Mouse (Mus musculus) cerebellum, adult 2 months (tissue): ENCODE measurements around the gene Foxj1. TPM values are rescaled to one million over a fixed set of nuclear protein-coding genes. Genes with fewer than 3 reads are reported as not detected.
A peak's percentile ranks its signal among the peaks of the same experiment; 100 is the strongest.

Experiments
- DNase-seq, 2 experiments: peaks; one replicate each; pipeline ENCODE4 v3.0.0; 2021
- H3K27ac ChIP-seq: fragments of 200-500 bp; 2 replicates; pipeline ENCODE4 v1.5.1; 2012; ENCODE audit warnings: low read length, control low read depth, inconsistent platforms; ENCODE audit not compliant: insufficient read depth
- H3K27me3 ChIP-seq: fragments of 200-500 bp; 2 replicates; pipeline ENCODE4 v1.6.1; 2012; ENCODE audit warnings: inconsistent platforms, mild to moderate bottlenecking, low read length, moderate library complexity; ENCODE audit not compliant: control insufficient read depth, insufficient read depth
- H3K4me1 ChIP-seq: fragments of 200-500 bp; 2 replicates; pipeline ENCODE4 v1.6.1; 2011; ENCODE audit warnings: low read length; ENCODE audit not compliant: control insufficient read depth, insufficient read depth
- H3K4me3 ChIP-seq: fragments of 200-500 bp; replicated peaks from 2 replicates; pipeline ENCODE3; 2011; ENCODE audit warnings: mild to moderate bottlenecking, low read depth, low read length, control low read depth; ENCODE audit not compliant: insufficient read depth
- CTCF ChIP-seq: fragments of 200-500 bp; IDR thresholded peaks from 2 replicates; pipeline ENCODE4 v1.5.1; 2011; ENCODE audit warnings: low read depth, mild to moderate bottlenecking, control low read depth, low read length, moderate library complexity, borderline replicate concordance; ENCODE audit not compliant: insufficient read depth
- POLR2A ChIP-seq: fragments of 200-500 bp; IDR thresholded peaks from 2 replicates; pipeline ENCODE4 v1.6.1; 2011; ENCODE audit warnings: low read length, control low read depth, borderline replicate concordance; ENCODE audit not compliant: insufficient read depth
- whole genome bisulfite sequencing: fragments of 180-500 bp; shearing (Covaris S2); methylation state at CpG from one replicate; pipeline ENCODE4 v1.1.7; 2018; 5-methylcytosine and 5-hydroxymethylcytosine counted together
- polyA plus RNA-seq: library from polyadenylated mRNA; depleted of rRNA; stranded (reverse); fragments of >200 nt; gene quantifications from 2 replicates; pipeline ENCODE4 v1.2.3, GENCODE M21; 2012

The Foxj1 gene
- polyA plus RNA-seq, 1 experiment = 13.9 TPM

DNA sequence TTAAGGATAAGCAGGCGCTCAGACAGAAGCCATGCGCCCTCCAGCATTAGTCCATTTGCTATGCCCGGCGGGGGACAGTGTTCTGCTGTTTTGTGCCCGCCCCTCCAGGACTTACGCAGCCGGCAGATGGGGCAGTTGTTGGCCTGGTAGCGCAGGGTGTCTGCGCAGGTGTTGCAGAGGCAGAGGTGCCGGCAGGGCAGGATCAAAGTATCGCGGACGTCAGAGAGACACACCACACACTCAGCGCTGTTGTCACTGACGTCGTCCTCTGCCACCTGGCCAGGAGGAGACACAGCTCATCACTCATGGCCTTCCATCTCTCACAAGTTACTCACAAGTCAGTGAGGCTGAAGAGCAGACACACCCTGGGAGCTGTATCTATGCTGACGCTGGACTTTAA is 19.3 kb upstream of the Foxj1 start:
- Histone ChIP-seq H3K27me3 (no peaks in the 10 kb centered on the region), H3K4me3 (no peak overlapping the region), H3K4me1 (no peaks in the 10 kb centered on the region), H3K27ac (no peak overlapping the region)
- WGBS = 81% methylated on average over 17 of the region's 17 CpGs
- TF ChIP-seq POLR2A = no peak
- TF ChIP-seq CTCF = no peak
- no peak for DNase-seq

DNA sequence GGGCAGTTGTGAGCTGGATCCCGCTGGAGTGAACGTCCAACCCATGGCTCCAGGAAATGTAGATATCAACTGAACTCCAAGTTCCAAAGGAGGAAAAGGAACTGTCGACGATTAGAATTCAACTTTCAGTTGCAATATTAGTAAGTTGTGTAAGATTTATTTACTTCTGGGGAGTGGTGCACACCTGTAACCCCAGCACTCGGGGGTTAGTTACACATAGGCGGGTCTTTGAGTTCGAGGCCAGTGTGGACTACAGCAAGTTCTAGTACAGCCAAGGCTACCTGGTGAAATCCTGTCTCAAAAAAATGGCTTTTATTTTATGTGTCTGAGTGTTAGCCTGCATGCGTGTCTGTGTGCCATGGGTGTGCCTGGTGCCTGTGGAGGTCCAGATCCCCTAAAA is 18.3 kb upstream of the Foxj1 start:
- 93% methylated on average over 8 of the region's 8 CpGs for WGBS
- no peak for DNase-seq
- TF ChIP-seq POLR2A (no peak), CTCF (no peak)
- H3K27ac ChIP-seq = no peak overlapping the region
- H3K4me3 ChIP-seq = no peak overlapping the region
- no peaks in the 10 kb centered on the region for H3K4me1 ChIP-seq
- H3K27me3 ChIP-seq = no peaks in the 10 kb centered on the region

DNA sequence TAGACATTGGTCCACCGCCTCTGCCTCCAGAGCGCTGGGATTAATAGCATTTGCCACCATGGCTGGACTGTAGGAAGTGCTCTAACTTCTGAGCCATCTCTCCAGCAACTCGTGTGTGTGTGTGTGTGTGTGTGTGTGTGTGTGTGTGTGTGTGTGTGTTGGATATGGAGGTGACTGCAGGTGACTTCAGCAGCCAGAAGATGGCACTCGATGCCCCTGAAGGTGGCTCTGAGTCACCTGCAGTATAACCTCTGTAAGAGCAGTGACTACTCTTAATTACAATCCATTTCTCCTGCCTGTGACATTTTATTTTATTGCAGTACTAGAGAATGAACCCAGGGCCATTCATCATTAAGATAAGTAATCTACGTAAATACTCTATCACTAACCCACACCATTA is 16.1 kb upstream of the Foxj1 start:
- no peaks in the 10 kb centered on the region for H3K27me3 ChIP-seq
- no peak overlapping the region for H3K4me3 ChIP-seq
- no peak for TF ChIP-seq CTCF
- no peak for TF ChIP-seq POLR2A
- no peak for DNase-seq
- H3K4me1 ChIP-seq = no peaks in the 10 kb centered on the region
- WGBS = 94% methylated on average over 5 of the region's 5 CpGs
- no peak overlapping the region for H3K27ac ChIP-seq

DNA sequence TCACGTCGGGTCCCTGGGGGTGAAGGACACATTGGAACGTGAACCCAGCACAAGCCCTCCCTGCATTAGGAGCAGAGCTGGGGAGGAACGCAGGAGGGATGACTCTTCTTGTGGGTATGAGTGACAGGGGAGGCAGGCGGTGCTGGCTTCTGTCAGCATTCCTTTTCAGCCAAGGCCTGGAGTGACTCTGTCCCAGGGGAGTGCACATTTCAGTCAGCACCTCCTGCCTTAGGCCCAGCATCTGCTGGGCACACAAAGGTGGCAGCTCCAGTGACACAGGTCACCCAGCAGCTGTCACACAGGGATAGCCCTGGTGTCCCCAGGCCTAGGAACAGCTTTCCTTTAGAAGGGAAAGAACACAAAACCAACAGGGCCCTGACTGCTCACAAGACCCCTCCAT is 12.8 kb upstream of the Foxj1 start:
- no peak for DNase-seq
- H3K4me3 ChIP-seq = no peak overlapping the region
- no peak overlapping the region for H3K27ac ChIP-seq
- H3K27me3 ChIP-seq = no peaks in the 10 kb centered on the region
- H3K4me1 ChIP-seq = no peaks in the 10 kb centered on the region
- no peak for TF ChIP-seq POLR2A
- 81% methylated on average over 5 of the region's 5 CpGs for WGBS

DNA sequence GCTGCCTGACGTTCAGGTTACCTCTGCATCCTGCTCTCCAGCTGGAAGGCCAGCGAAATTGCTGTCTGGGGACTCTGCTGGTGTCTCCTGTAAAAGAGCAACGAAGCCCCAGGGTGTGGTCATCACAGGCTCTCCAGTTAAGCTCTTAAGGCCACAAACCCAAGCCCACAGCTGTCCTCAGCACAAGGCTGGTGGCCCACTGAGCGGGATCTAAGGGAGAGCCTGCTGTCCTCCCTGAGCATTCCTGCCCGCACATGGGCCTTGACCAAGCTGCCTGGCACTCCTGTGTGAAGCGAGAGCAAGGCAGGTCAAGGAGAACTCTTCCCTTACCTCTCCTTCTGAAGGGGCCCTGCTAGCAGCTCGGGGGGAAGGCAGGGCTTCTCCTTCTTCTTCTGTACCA is 11.8 kb upstream of the Foxj1 start:
- 89% methylated on average over 7 of the region's 7 CpGs for WGBS

DNA sequence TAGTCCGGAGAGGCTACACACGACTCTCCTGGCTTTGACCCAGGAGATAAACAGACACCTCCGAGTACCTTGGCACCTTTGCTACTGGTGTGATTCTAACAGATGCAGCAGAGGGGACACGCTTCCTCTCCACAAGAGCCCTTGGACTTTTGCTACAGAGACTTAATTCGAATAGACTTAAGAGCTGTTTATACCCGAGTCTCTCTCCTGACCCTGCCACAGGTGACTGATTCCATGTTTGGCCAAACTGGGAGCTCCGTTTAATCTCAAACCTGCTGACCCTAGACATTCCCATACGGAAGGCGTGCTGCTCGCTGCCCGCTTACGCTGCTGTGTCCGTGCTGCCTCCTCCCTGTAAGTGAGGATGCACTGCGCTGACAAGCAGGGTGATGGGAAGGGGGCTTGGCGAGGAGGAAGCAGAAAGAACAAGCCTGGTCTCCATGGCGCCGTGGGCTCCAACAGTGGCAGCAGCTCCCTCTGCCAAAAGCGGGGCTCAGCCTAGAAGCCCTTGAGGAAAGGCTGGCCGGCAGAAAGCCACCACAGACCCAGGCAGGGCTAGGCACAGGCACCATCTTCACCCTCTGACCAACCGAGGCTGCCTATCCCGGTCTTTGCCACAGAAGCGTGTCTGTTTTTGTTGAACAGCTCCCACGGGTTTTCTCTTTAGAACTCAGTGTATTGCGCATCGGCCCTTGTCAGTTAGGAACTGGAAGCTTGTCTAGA is 7.0 kb upstream of the Foxj1 start:
- TF ChIP-seq CTCF = no peak
- TF ChIP-seq POLR2A = no peak
- H3K4me3 ChIP-seq = no peak overlapping the region
- DNase-seq = peak in 1 of 2 experiments; percentile 27
- no peaks in the 10 kb centered on the region for H3K27me3 ChIP-seq
- H3K27ac ChIP-seq = no peak overlapping the region
- 22% methylated on average over 25 of the region's 25 CpGs for WGBS
- H3K4me1 ChIP-seq = peaks cover 3% of the 10 kb centered on the region; the same call in 1 of the 2 replicates

More for the DNA sequence above, 11.8 kb upstream of the Foxj1 start:
- peaks cover 3% of the 10 kb centered on the region; the same call in 1 of the 2 replicates for H3K4me1 ChIP-seq
- no peaks in the 10 kb centered on the region for H3K27me3 ChIP-seq
- no peak for TF ChIP-seq CTCF
- no peak for TF ChIP-seq POLR2A
- no peak overlapping the region for H3K4me3 ChIP-seq
- H3K27ac ChIP-seq = no peak overlapping the region
- DNase-seq = no peak

- WGBS = 91% methylated on average over 6 of the region's 6 CpGs
- TF ChIP-seq POLR2A = no peak
- TF ChIP-seq CTCF = no peak
- Histone ChIP-seq H3K27ac (no peak overlapping the region), H3K4me3 (no peak overlapping the region), H3K27me3 (no peaks in the 10 kb centered on the region; the same call in 1 of the 2 replicates), H3K4me1 (peaks cover 3% of the 10 kb centered on the region; the same call in 1 of the 2 replicates)
- DNase-seq = no peak
Observed at GRCm38 (mm10) chr11:116337531-116337930, 2.3 kb upstream of the Foxj1 start.

DNA sequence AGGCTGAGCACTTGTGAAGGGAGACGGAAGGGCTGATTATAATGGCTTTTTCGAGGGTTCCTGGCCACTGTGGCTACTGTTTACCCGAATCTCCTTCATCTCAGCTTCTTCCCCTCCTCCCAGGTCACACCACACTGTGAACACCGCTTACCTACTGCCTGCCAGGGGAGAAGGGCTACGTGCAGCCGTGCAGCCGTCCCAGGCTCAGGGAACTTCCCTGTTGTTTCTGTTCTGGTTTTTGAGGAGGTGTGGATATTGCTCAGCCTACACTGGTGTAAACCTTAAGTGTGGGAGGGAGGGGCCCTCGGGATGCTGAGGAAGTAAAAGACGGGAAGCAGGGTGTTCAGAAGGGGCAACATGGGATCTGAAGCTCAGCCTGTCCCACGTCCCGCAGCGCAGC is 1.8 kb upstream of the Foxj1 start:
- 76% methylated on average over 12 of the region's 12 CpGs for WGBS
- TF ChIP-seq CTCF = no peak
- TF ChIP-seq POLR2A = no peak
- Histone ChIP-seq H3K27ac (no peak overlapping the region), H3K4me3 (no peak overlapping the region), H3K4me1 (no peaks in the 10 kb centered on the region), H3K27me3 (no peaks in the 10 kb centered on the region; the same call in 1 of the 2 replicates)
- DNase-seq = no peak
